Comparison of ENCODE assay signal across 11 mouse cellular contexts in the genomic region with DNA sequence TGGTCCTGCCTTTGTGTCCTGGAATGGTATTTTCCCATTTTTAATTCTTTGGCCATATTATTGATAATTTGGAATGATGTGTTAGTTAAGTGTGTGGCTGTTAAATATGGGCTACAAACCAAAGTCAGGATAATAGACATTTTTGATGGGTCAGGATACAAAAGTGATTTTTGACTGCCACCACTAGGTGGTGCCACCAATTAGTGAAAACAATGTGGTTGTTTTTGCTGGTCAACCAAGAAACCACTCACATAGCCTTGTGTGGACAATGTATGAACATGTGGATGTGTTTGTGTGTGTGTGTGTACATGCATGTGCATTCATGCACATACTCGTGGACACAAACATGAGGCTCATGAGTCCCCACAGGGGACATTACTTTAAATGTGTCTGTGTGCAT. TPM values are rescaled to one million over a fixed set of nuclear protein-coding genes. Genes with fewer than 3 reads are reported as not detected.
DNase-seq lines count a peak whose midpoint lies in the region; ATAC-seq and TF ChIP-seq lines count a peak whose summit lies in the region.
"Had no signal": no experiment of that assay in that cellular context is flagged by ENCODE, and none has a peak within 500 bp of the region (broad histone marks: within the 10 kb centered on the region; RNA-seq: fewer than 3 reads in every experiment).

No protein-coding gene starts in this region.

- no peak overlapping the region for H3K9ac ChIP-seq in forebrain, embryonic 12.5 days
- H3K9ac ChIP-seq: heart, embryonic 13.5 days had no signal

- peaks cover 5% of the 10 kb centered on the region; the same call in 1 of the 2 replicates for H3K4me1 ChIP-seq in cerebellum, adult 2 months (ENCODE audit: control insufficient read depth, insufficient read depth, low read length)
- peaks cover 4% of the 10 kb centered on the region; the same call in 1 of the 2 replicates for H3K4me1 ChIP-seq in forebrain, embryonic 12.5 days

- no peak overlapping the region for H3K4me2 ChIP-seq in forebrain, embryonic 12.5 days
- H3K4me2 ChIP-seq: heart, embryonic 13.5 days had no signal

- no peak for TF ChIP-seq POLR2A in cerebellum, adult 2 months (IDR thresholded peaks at IDR 0.05; ENCODE audit: borderline replicate concordance, insufficient read depth, low read length)

- no peak overlapping the region for H3K27ac ChIP-seq in cerebellum, adult 2 months (ENCODE audit: insufficient read depth, low read length)
- no peak overlapping the region for H3K27ac ChIP-seq in forebrain, embryonic 12.5 days
- H3K27ac ChIP-seq: heart, embryonic 13.5 days had no signal

- intact Hi-C loops in left cerebral cortex, postnatal 4 days (cut with DNase I): no loop called here

- TF ChIP-seq CTCF in cerebellum, adult 2 months (IDR thresholded peaks at IDR 0.05; ENCODE audit: borderline replicate concordance, insufficient read depth, low read depth, low read length): peak; percentile 29; the same call in 1 of the 2 replicates

- no peak overlapping the region for H3K4me3 ChIP-seq in cerebellum, adult 2 months (replicated peaks; ENCODE audit: insufficient read depth, low read depth, low read length)
- no peak overlapping the region for H3K4me3 ChIP-seq in forebrain, embryonic 12.5 days (replicated peaks)
- H3K4me3 ChIP-seq: heart, embryonic 13.5 days; megakaryocyte, embryonic 14.5 days had no signal

- H3K9me3 ChIP-seq in forebrain, embryonic 12.5 days: no peaks in the 10 kb centered on the region
- H3K9me3 ChIP-seq: heart, embryonic 13.5 days; megakaryocyte, embryonic 14.5 days had no signal

- no peak for ATAC-seq in forebrain, embryonic 12.5 days (ENCODE audit: low FRiP score)

- peak in 1 of 2 experiments; percentile 20 for DNase-seq in cerebellum, adult 2 months
- DNase-seq in cerebellum, adult 11-12 months: no peak
- DNase-seq in left cerebral cortex, postnatal 4 days: peak; percentile 47
- DNase-seq in left cerebral cortex, adult 9 months (ENCODE audit: low spot score in 2 of 2): no peak
- DNase-seq in Muller cell, postnatal 12 days (ENCODE audit: inconsistent ontology term): peak; percentile 35
- DNase-seq in hindlimb bud, embryonic 11.5 days (ENCODE audit: extremely low spot score, low read depth, low spot score): peak; percentile 49
- no peak for DNase-seq in spleen, postnatal 36 days (ENCODE audit: low spot score in 2 of 2)

- H3K27me3 ChIP-seq in cerebellum, adult 2 months (ENCODE audit: control insufficient read depth, insufficient read depth, low read length): no peaks in the 10 kb centered on the region
- no peaks in the 10 kb centered on the region for H3K27me3 ChIP-seq in forebrain, embryonic 12.5 days
- H3K27me3 ChIP-seq: heart, embryonic 13.5 days had no signal

- 44% methylated on average over 1 of the region's 1 CpGs for WGBS in cerebellum, adult 2 months
- 41% methylated on average over 1 of the region's 1 CpGs for WGBS in forebrain, embryonic 12.5 days

- no peaks in the 10 kb centered on the region for H3K36me3 ChIP-seq in forebrain, embryonic 12.5 days (replicated peaks)
- H3K36me3 ChIP-seq: heart, embryonic 13.5 days had no signal

RNA-seq across cellular contexts. Expression of gene Hrct1, which starts 2.2 kb away (rescaled TPM):
- 1.6 and 1.9 TPM in 2 replicates for polyA plus RNA-seq in cerebellum, adult 2 months (2012; rRNA removed)
- total RNA-seq in left cerebral cortex, postnatal 4 days (2021): under 1 TPM; 0.64 to 0.70 TPM
- polyA plus RNA-seq in forebrain, embryonic 12.5 days (2016; fragmentation: Nextera tagmentation; extraction: Ambion mirVana): 0.13 TPM in 1 of 2 replicates, not detected in the other

RNA-seq across cellular contexts. Expression of gene Spaar, which starts 5.1 kb away (rescaled TPM):
- 0.76 and 0.88 TPM in 2 replicates for polyA plus RNA-seq in cerebellum, adult 2 months (2012; rRNA removed)
- under 1 TPM; 0.34 to 0.38 TPM for total RNA-seq in left cerebral cortex, postnatal 4 days (2021)
- polyA plus RNA-seq in forebrain, embryonic 12.5 days (2016; fragmentation: Nextera tagmentation; extraction: Ambion mirVana): not detected in 2 replicates

RNA-seq across cellular contexts. Expression of gene Olfr71, which starts 14.7 kb away (rescaled TPM):
- not detected in 2 replicates for polyA plus RNA-seq in cerebellum, adult 2 months (2012; rRNA removed)
- not detected for total RNA-seq in left cerebral cortex, postnatal 4 days (2021)
- 0.09 TPM in 1 of 2 replicates, not detected in the other for polyA plus RNA-seq in forebrain, embryonic 12.5 days (2016; fragmentation: Nextera tagmentation; extraction: Ambion mirVana)
- polyA plus RNA-seq: heart, embryonic 13.5 days; testis, adult 2 months had no signal

RNA-seq across cellular contexts. Expression of gene Olfr70, which starts 24.2 kb away (rescaled TPM):
- not detected in 2 replicates for polyA plus RNA-seq in cerebellum, adult 2 months (2012; rRNA removed)
- not detected for total RNA-seq in left cerebral cortex, postnatal 4 days (2021)
- not detected in 2 replicates for polyA plus RNA-seq in forebrain, embryonic 12.5 days (2016; fragmentation: Nextera tagmentation; extraction: Ambion mirVana)
- polyA plus RNA-seq: heart, embryonic 13.5 days; testis, adult 2 months had no signal

RNA-seq across cellular contexts. Expression of gene Olfr159, which starts 46.0 kb away (rescaled TPM):
- polyA plus RNA-seq in cerebellum, adult 2 months (2012; rRNA removed): not detected in 2 replicates
- total RNA-seq in left cerebral cortex, postnatal 4 days (2021): not detected
- not detected in 2 replicates for polyA plus RNA-seq in forebrain, embryonic 12.5 days (2016; fragmentation: Nextera tagmentation; extraction: Ambion mirVana)
- polyA plus RNA-seq: heart, embryonic 13.5 days; testis, adult 2 months had no signal

Comparison
In these comparisons a context has a peak if more than half of its experiments do, and no peak if none do; other contexts are left out.
1. DNase-seq: peak in left cerebral cortex, postnatal 4 days (single experiment), Muller cell, postnatal 12 days (single experiment) and hindlimb bud, embryonic 11.5 days (single experiment); none in cerebellum, adult 11-12 months (single experiment), left cerebral cortex, adult 9 months (0 of 2) and spleen, postnatal 36 days (0 of 2).